Mouse (Mus musculus): Measurements from ENCODE around the gene Dlgap1. TPM values are rescaled to one million over a fixed set of nuclear protein-coding genes. Genes with fewer than 3 reads are reported as not detected.

Dlgap1 gene
- polyA plus RNA-seq, 1 experiment from 2014 or later: 0.03 TPM

GRCm38 (mm10) chr17:70020376-70020775 is 51.5 kb downstream of the Dlgap1 start:
- no peaks in the 10 kb centered on the region for H3K27me3 ChIP-seq
- no peak overlapping the region for H3K4me2 ChIP-seq
- no peak overlapping the region for H3K27ac ChIP-seq
- WGBS (ENCODE audit: insufficient replicate concordance): 44% methylated on average over 4 of the region's 4 CpGs
- ATAC-seq (ENCODE audit: low read depth) (no peak), DNase-seq (no peak)
- H3K36me3 ChIP-seq: no peaks in the 10 kb centered on the region
- H3K4me1 ChIP-seq (replicated peaks): no peaks in the 10 kb centered on the region
- H3K9me3 ChIP-seq (replicated peaks): no peaks in the 10 kb centered on the region
- H3K9ac ChIP-seq: no peak overlapping the region
- H3K4me3 ChIP-seq (replicated peaks): no peak overlapping the region

GRCm38 (mm10) chr17:70022618-70023017 is 53.7 kb downstream of the Dlgap1 start:
- Histone ChIP-seq H3K4me3 (replicated peaks) (no peak overlapping the region), H3K36me3 (no peaks in the 10 kb centered on the region), H3K4me1 (replicated peaks) (no peaks in the 10 kb centered on the region), H3K27me3 (no peaks in the 10 kb centered on the region), H3K27ac (no peak overlapping the region), H3K9ac (no peak overlapping the region), H3K4me2 (no peak overlapping the region), H3K9me3 (replicated peaks) (no peaks in the 10 kb centered on the region)
- 51% methylated on average over 2 of the region's 2 CpGs for WGBS (ENCODE audit: insufficient replicate concordance)
- DNase-seq (no peak), ATAC-seq (ENCODE audit: low read depth) (no peak)

- no peak for DNase-seq
- Histone ChIP-seq H3K9ac (no peak overlapping the region), H3K27ac (no peak overlapping the region), H3K4me1 (replicated peaks) (no peaks in the 10 kb centered on the region), H3K36me3 (no peaks in the 10 kb centered on the region), H3K4me2 (no peak overlapping the region), H3K4me3 (replicated peaks) (no peak overlapping the region), H3K27me3 (no peaks in the 10 kb centered on the region), H3K9me3 (replicated peaks) (no peaks in the 10 kb centered on the region)
- no peak for ATAC-seq (ENCODE audit: low read depth)
- 55% methylated on average over 2 of the region's 2 CpGs for WGBS (ENCODE audit: insufficient replicate concordance)
Measured at GRCm38 (mm10) chr17:70034862-70035261, 66.0 kb downstream of the Dlgap1 start.

GRCm38 (mm10) chr17:70040751-70041430 is 72.0 kb downstream of the Dlgap1 start:
- ATAC-seq (ENCODE audit: low read depth) (no peak), DNase-seq (no peak)
- no peaks in the 10 kb centered on the region for H3K9me3 ChIP-seq (replicated peaks)
- WGBS (ENCODE audit: insufficient replicate concordance): 64% methylated on average over 7 of the region's 7 CpGs
- no peaks in the 10 kb centered on the region for H3K4me1 ChIP-seq (replicated peaks)
- no peak overlapping the region for H3K9ac ChIP-seq
- H3K4me3 ChIP-seq (replicated peaks): no peak overlapping the region
- no peaks in the 10 kb centered on the region for H3K36me3 ChIP-seq
- no peaks in the 10 kb centered on the region for H3K27me3 ChIP-seq
- H3K27ac ChIP-seq: no peak overlapping the region
- H3K4me2 ChIP-seq: no peak overlapping the region

- no peaks in the 10 kb centered on the region for H3K36me3 ChIP-seq
- 57% methylated on average over 6 of the region's 6 CpGs for WGBS (ENCODE audit: insufficient replicate concordance)
- no peak for ATAC-seq (ENCODE audit: low read depth)
- H3K9me3 ChIP-seq (replicated peaks): no peaks in the 10 kb centered on the region
- H3K4me3 ChIP-seq (replicated peaks): no peak overlapping the region
- no peaks in the 10 kb centered on the region for H3K27me3 ChIP-seq
- H3K27ac ChIP-seq: no peak overlapping the region
- H3K9ac ChIP-seq: no peak overlapping the region
- no peaks in the 10 kb centered on the region for H3K4me1 ChIP-seq (replicated peaks)
- H3K4me2 ChIP-seq: no peak overlapping the region
- no peak for DNase-seq
Measured at GRCm38 (mm10) chr17:70068281-70068680, 99.4 kb downstream of the Dlgap1 start.

GRCm38 (mm10) chr17:70072066-70072465 is 103.2 kb downstream of the Dlgap1 start:
- Histone ChIP-seq H3K4me1 (replicated peaks) (no peaks in the 10 kb centered on the region), H3K9me3 (replicated peaks) (no peaks in the 10 kb centered on the region), H3K36me3 (no peaks in the 10 kb centered on the region), H3K4me2 (no peak overlapping the region), H3K9ac (no peak overlapping the region), H3K4me3 (replicated peaks) (no peak overlapping the region), H3K27me3 (no peaks in the 10 kb centered on the region), H3K27ac (no peak overlapping the region)
- DNase-seq (no peak), ATAC-seq (ENCODE audit: low read depth) (no peak)
- WGBS (ENCODE audit: insufficient replicate concordance): 59% methylated on average over 2 of the region's 2 CpGs

- Histone ChIP-seq H3K4me2 (no peak overlapping the region), H3K9ac (no peak overlapping the region), H3K9me3 (replicated peaks) (no peaks in the 10 kb centered on the region), H3K4me3 (replicated peaks) (no peak overlapping the region), H3K4me1 (replicated peaks) (no peaks in the 10 kb centered on the region), H3K36me3 (no peaks in the 10 kb centered on the region), H3K27ac (no peak overlapping the region), H3K27me3 (no peaks in the 10 kb centered on the region)
- ATAC-seq (ENCODE audit: low read depth): no peak
- WGBS (ENCODE audit: insufficient replicate concordance): 78% methylated on average over 4 of the region's 4 CpGs
- no peak for DNase-seq
Measured at GRCm38 (mm10) chr17:70088220-70088619, 119.3 kb downstream of the Dlgap1 start.

- no peak overlapping the region for H3K27ac ChIP-seq
Measured at GRCm38 (mm10) chr17:70090737-70091136, 121.9 kb downstream of the Dlgap1 start.

GRCm38 (mm10) chr17:70129151-70129550 is 160.3 kb downstream of the Dlgap1 start:
- no peak for ATAC-seq (ENCODE audit: low read depth)
- DNase-seq: no peak
- 37% methylated on average over 2 of the region's 2 CpGs for WGBS (ENCODE audit: insufficient replicate concordance)
- no peak overlapping the region for H3K4me3 ChIP-seq (replicated peaks)
- H3K27me3 ChIP-seq: no peaks in the 10 kb centered on the region
- no peaks in the 10 kb centered on the region for H3K36me3 ChIP-seq
- H3K4me2 ChIP-seq: no peak overlapping the region
- no peaks in the 10 kb centered on the region for H3K4me1 ChIP-seq (replicated peaks)
- no peaks in the 10 kb centered on the region for H3K9me3 ChIP-seq (replicated peaks)
- no peak overlapping the region for H3K27ac ChIP-seq
- no peak overlapping the region for H3K9ac ChIP-seq

More at GRCm38 (mm10) chr17:70090737-70091136, 121.9 kb downstream of the Dlgap1 start:
- Histone ChIP-seq H3K27me3 (no peaks in the 10 kb centered on the region), H3K9me3 (replicated peaks) (no peaks in the 10 kb centered on the region), H3K4me3 (replicated peaks) (no peak overlapping the region), H3K9ac (no peak overlapping the region), H3K4me2 (no peak overlapping the region), H3K36me3 (no peaks in the 10 kb centered on the region), H3K4me1 (replicated peaks) (no peaks in the 10 kb centered on the region)
- no peak for DNase-seq
- 62% methylated on average over 2 of the region's 2 CpGs for WGBS (ENCODE audit: insufficient replicate concordance)
- no peak for ATAC-seq (ENCODE audit: low read depth)

GRCm38 (mm10) chr17:70169831-70170230 is 201.0 kb downstream of the Dlgap1 start:
- no peak for DNase-seq
- H3K4me2 ChIP-seq: no peak overlapping the region
- H3K27ac ChIP-seq: no peak overlapping the region
- ATAC-seq (ENCODE audit: low read depth): no peak
- no peak overlapping the region for H3K4me3 ChIP-seq (replicated peaks)
- H3K36me3 ChIP-seq: no peaks in the 10 kb centered on the region
- 52% methylated on average over 2 of the region's 2 CpGs for WGBS (ENCODE audit: insufficient replicate concordance)
- no peaks in the 10 kb centered on the region for H3K27me3 ChIP-seq
- H3K4me1 ChIP-seq (replicated peaks): no peaks in the 10 kb centered on the region
- no peak overlapping the region for H3K9ac ChIP-seq
- H3K9me3 ChIP-seq (replicated peaks): no peaks in the 10 kb centered on the region

- H3K27ac ChIP-seq: no peak overlapping the region
- 67% methylated on average over 9 of the region's 9 CpGs for WGBS (ENCODE audit: insufficient replicate concordance)
- DNase-seq (no peak), ATAC-seq (ENCODE audit: low read depth) (no peak)
- H3K4me1 ChIP-seq (replicated peaks): no peaks in the 10 kb centered on the region
- no peak overlapping the region for H3K9ac ChIP-seq
- no peak overlapping the region for H3K4me2 ChIP-seq
- H3K9me3 ChIP-seq (replicated peaks): no peaks in the 10 kb centered on the region
- H3K27me3 ChIP-seq: no peaks in the 10 kb centered on the region
- H3K4me3 ChIP-seq (replicated peaks): no peak overlapping the region
- no peaks in the 10 kb centered on the region for H3K36me3 ChIP-seq
Measured at GRCm38 (mm10) chr17:70172500-70173036, 203.7 kb downstream of the Dlgap1 start.

- no peaks in the 10 kb centered on the region for H3K4me1 ChIP-seq (replicated peaks)
- no peak overlapping the region for H3K4me2 ChIP-seq
- no peak for ATAC-seq (ENCODE audit: low read depth)
- WGBS (ENCODE audit: insufficient replicate concordance): 77% methylated on average over 6 of the region's 6 CpGs
- H3K4me3 ChIP-seq (replicated peaks): no peak overlapping the region
- H3K27ac ChIP-seq: no peak overlapping the region
- no peaks in the 10 kb centered on the region for H3K9me3 ChIP-seq (replicated peaks)
- H3K9ac ChIP-seq: no peak overlapping the region
- no peak for DNase-seq
- H3K27me3 ChIP-seq: no peaks in the 10 kb centered on the region
- no peaks in the 10 kb centered on the region for H3K36me3 ChIP-seq
Measured at GRCm38 (mm10) chr17:70173916-70174315, 205.0 kb downstream of the Dlgap1 start.
